Comparison of ENCODE assay signal across 10 mouse cellular contexts in genomic region chr8:91708661-91709060, GRCm38 (mm10).
"Had no signal": no experiment of that assay in that cellular context is flagged by ENCODE, and none has a peak within 500 bp of the region (broad histone marks: within the 10 kb centered on the region; RNA-seq: fewer than 3 reads in every experiment).

No protein-coding gene starts in this region.

- H3K4me3 ChIP-seq: limb, embryonic 12.5 days; neural tube, embryonic 13.5 days had no signal

- H3K27ac ChIP-seq: kidney, postnatal 0 days; limb, embryonic 12.5 days; liver, embryonic 14.5 days; neural tube, embryonic 13.5 days; stomach, postnatal 0 days had no signal

- DNase-seq: kidney, adult 8-10 months; kidney, postnatal 36 days; layer of hippocampus, adult 9-11 months; lung, adult 18-20 months; thymus, postnatal 4 days had no signal

- H3K4me2 ChIP-seq: limb, embryonic 12.5 days; neural tube, embryonic 13.5 days had no signal

- H3K9ac ChIP-seq: limb, embryonic 12.5 days; liver, embryonic 14.5 days; neural tube, embryonic 13.5 days had no signal

- H3K36me3 ChIP-seq: limb, embryonic 12.5 days; neural tube, embryonic 13.5 days had no signal

- H3K9me3 ChIP-seq: neural tube, embryonic 13.5 days had no signal
